Mouse (Mus musculus) forebrain, embryonic 11.5 days (tissue): Measurements from ENCODE around the gene Ackr1. TPM values are rescaled to one million over a fixed set of nuclear protein-coding genes. Genes with fewer than 3 reads are reported as not detected.
A peak's percentile ranks its signal among the peaks of the same experiment; 100 is the strongest.

Experiments used
- ATAC-seq: fragments of 200-750 bp; cut with Nextera tagmentation; replicated peaks from 2 replicates; pipeline ENCODE4 v1.8.0; 2017; ENCODE audit warnings: moderate TSS enrichment; ENCODE audit not compliant: low FRiP score
- DNase-seq: peaks from one replicate; pipeline ENCODE4 v3.0.0-alpha.2; 2017; ENCODE audit warnings: low spot score
- H3K27ac ChIP-seq: fragments of 300-500 bp; sonication (generic); 2 replicates; pipeline ENCODE4 v1.5.1; 2014; ENCODE audit warnings: low read depth, low read length
- H3K27me3 ChIP-seq: fragments of 300-500 bp; sonication (generic); 2 replicates; pipeline ENCODE4 v1.6.1; 2014; ENCODE audit warnings: mild to moderate bottlenecking, low read length, mixed read lengths; ENCODE audit not compliant: control insufficient read depth, insufficient read depth
- H3K36me3 ChIP-seq: fragments of 300-500 bp; sonication (generic); 2 replicates; pipeline ENCODE4 v1.6.1; 2014; ENCODE audit warnings: mild to moderate bottlenecking, low read length, moderate library complexity, mixed read lengths; ENCODE audit not compliant: control insufficient read depth, insufficient read depth
- H3K4me1 ChIP-seq: fragments of 300-500 bp; sonication (generic); replicated peaks from 2 replicates; pipeline ENCODE4 v1.6.1; 2014; ENCODE audit warnings: low read length, mixed read lengths; ENCODE audit not compliant: control insufficient read depth, insufficient read depth
- H3K4me2 ChIP-seq: fragments of 300-500 bp; sonication (generic); 2 replicates; pipeline ENCODE4 v1.6.1; 2014; ENCODE audit warnings: low read depth, mild to moderate bottlenecking, low read length, moderate library complexity, mixed read lengths; ENCODE audit not compliant: severe bottlenecking
- H3K4me3 ChIP-seq: fragments of 300-500 bp; sonication (generic); 2 replicates; pipeline ENCODE4 v1.5.1; 2014; ENCODE audit warnings: low read depth, low read length
- H3K9ac ChIP-seq: fragments of 300-500 bp; sonication (generic); 2 replicates; pipeline ENCODE4 v1.6.1; 2014; ENCODE audit warnings: low read length
- H3K9me3 ChIP-seq: fragments of 300-500 bp; sonication (generic); 2 replicates; pipeline ENCODE4 v1.6.1; 2016; ENCODE audit warnings: low read length, mixed read lengths; ENCODE audit not compliant: control insufficient read depth
- WGBS: fragments of 180-500 bp; shearing (Covaris S2); extraction: QIAGEN DNeasy Blood & Tissue Kit; methylation state at CpG from one replicate; pipeline ENCODE4 v1.1.7; 2014; 5-methylcytosine and 5-hydroxymethylcytosine counted together
- polyA plus RNA-seq: library from polyadenylated mRNA; unstranded; fragments of >200 nt; fragmentation: Nextera tagmentation; extraction: Ambion mirVana; gene quantifications from 2 replicates; pipeline ENCODE4 v1.2.1, GENCODE M21; 2014

The Ackr1 gene
- polyA plus RNA-seq, 1 experiment from 2014 or later, result 4.5 TPM

- Histone ChIP-seq H3K4me1 (peaks cover 5% of the 10 kb centered on the region; the same call in 1 of the 2 replicates), H3K9ac (no peak overlapping the region), H3K4me3 (no peak overlapping the region), H3K27ac (no peak overlapping the region), H3K4me2 (no peak overlapping the region), H3K9me3 (no peaks in the 10 kb centered on the region), H3K27me3 (no peaks in the 10 kb centered on the region), H3K36me3 (no peaks in the 10 kb centered on the region)
- peak; percentile 83 for DNase-seq
- 18% methylated on average over 2 of the region's 2 CpGs for WGBS
- peak; percentile 62; the same call in 1 of the 2 replicates for ATAC-seq
Measured at GRCm38 (mm10) chr1:173339543-173339942, 6.0 kb upstream of the Ackr1 start.

DNA sequence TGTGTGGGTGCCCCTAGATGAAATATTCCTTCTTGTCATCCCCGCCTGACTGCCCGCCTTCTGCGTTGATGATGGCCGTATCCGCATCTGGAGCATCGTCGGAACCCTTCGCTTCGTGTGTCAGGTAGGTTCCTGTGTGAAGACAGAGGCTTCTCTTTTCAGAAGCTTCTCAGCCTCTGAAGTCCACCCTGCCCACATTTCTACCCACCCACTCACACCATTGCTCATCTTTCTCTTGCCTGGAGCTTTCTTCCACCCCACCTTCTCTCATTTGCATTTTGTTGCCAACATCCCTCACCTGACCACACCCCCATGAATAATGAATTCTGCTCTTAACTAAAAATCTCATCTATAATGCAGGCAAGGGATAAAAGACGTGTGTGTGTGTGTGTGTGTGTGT is 3.5 kb upstream of the Ackr1 start:
- H3K4me2 ChIP-seq, result no peak overlapping the region
- H3K36me3 ChIP-seq, result no peaks in the 10 kb centered on the region
- H3K27ac ChIP-seq, result no peak overlapping the region
- H3K27me3 ChIP-seq, result no peaks in the 10 kb centered on the region
- DNase-seq, result no peak
- H3K9me3 ChIP-seq, result no peaks in the 10 kb centered on the region
- no peak overlapping the region for H3K9ac ChIP-seq
- H3K4me1 ChIP-seq, result peaks cover 2% of the 10 kb centered on the region; the same call in 1 of the 2 replicates
- H3K4me3 ChIP-seq, result no peak overlapping the region
- no peak for ATAC-seq
- 93% methylated on average over 10 of the region's 10 CpGs for WGBS

DNA sequence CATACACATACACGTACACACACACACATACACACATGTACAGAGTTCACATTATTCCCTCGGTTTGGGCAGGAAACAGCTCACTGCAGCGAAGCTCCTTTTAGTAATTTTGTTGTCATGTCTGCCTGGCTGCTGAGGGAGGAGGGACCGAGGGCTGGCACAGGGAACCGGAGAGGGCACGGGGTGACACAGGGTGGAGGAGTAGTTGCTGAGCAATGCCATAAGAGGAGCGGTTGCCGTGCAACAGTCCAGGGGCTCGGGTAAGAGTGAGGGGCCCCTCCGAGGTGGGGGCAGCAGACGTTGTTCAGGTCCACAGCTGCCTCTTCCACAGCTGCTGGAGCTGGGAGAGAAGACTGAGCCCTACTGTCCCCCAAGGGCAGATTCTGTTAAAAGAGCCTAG is 2.4 kb upstream of the Ackr1 start:
- H3K4me2 ChIP-seq, result no peak overlapping the region
- no peaks in the 10 kb centered on the region for H3K36me3 ChIP-seq
- H3K4me3 ChIP-seq, result no peak overlapping the region
- ATAC-seq, result no peak; the same call in 1 of the 2 replicates
- H3K4me1 ChIP-seq, result peaks cover 2% of the 10 kb centered on the region; the same call in 1 of the 2 replicates
- no peak overlapping the region for H3K9ac ChIP-seq
- WGBS, result 79% methylated on average over 11 of the region's 11 CpGs
- DNase-seq, result no peak
- H3K27me3 ChIP-seq, result no peaks in the 10 kb centered on the region
- no peak overlapping the region for H3K27ac ChIP-seq
- H3K9me3 ChIP-seq, result no peaks in the 10 kb centered on the region

GRCm38 (mm10) chr1:173332418-173332817 is 1.1 kb downstream of the Ackr1 start:
- WGBS, result 84% methylated on average over 5 of the region's 5 CpGs
- Histone ChIP-seq H3K4me1 (peaks cover 2% of the 10 kb centered on the region; the same call in 1 of the 2 replicates), H3K27ac (no peak overlapping the region), H3K36me3 (no peaks in the 10 kb centered on the region), H3K4me3 (no peak overlapping the region), H3K27me3 (no peaks in the 10 kb centered on the region), H3K9ac (no peak overlapping the region), H3K9me3 (no peaks in the 10 kb centered on the region), H3K4me2 (no peak overlapping the region)
- no peak for ATAC-seq
- no peak for DNase-seq

DNA sequence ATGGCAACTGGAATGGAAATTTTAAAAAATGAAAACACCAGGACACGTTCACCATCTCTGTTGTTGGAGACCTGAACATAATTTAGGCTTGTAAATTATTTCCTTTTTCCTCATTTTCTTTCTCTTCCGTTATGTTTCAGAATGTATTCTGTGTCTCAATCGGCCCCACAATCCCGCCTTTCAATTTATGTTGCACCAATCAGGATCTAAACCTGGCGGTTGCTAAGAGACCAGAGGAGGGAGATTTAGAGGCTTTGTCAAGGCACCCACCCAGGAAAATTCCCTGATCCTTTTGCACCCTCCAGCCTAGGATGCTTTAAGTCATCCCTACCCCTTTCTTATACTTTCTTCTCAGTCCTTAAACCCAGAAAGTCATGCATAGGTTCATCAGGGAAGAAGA is 3.8 kb downstream of the Ackr1 start:
- H3K4me3 ChIP-seq, result no peak overlapping the region
- ATAC-seq (no peak), DNase-seq (no peak)
- H3K27me3 ChIP-seq, result no peaks in the 10 kb centered on the region
- no peak overlapping the region for H3K9ac ChIP-seq
- no peaks in the 10 kb centered on the region for H3K9me3 ChIP-seq
- 77% methylated on average over 5 of the region's 5 CpGs for WGBS
- no peak overlapping the region for H3K4me2 ChIP-seq
- no peaks in the 10 kb centered on the region for H3K4me1 ChIP-seq
- no peaks in the 10 kb centered on the region for H3K36me3 ChIP-seq
- no peak overlapping the region for H3K27ac ChIP-seq

DNA sequence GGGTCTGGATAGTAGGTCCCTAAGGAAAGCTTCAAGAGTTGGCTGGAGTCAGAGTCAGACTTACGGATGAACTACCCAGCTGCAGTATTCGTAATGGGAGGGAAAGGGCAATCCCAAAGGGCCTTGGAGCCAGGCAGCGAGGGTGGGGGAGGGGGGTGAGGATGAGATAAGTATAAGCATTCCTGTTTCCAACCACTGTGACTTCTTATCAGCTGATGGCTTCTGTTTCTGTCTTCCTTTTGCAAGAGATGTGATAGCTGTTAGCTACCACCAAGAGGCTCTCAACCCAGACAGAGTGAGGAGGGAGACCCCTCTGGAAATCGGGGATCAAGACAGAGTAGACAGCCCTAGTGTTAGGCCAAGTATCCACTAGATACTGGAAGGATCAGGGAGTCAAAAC is 4.4 kb downstream of the Ackr1 start:
- no peak for ATAC-seq
- Histone ChIP-seq H3K4me2 (no peak overlapping the region), H3K4me3 (no peak overlapping the region), H3K27ac (no peak overlapping the region), H3K4me1 (no peaks in the 10 kb centered on the region), H3K9ac (no peak overlapping the region), H3K36me3 (no peaks in the 10 kb centered on the region), H3K9me3 (no peaks in the 10 kb centered on the region), H3K27me3 (no peaks in the 10 kb centered on the region)
- 71% methylated on average over 4 of the region's 4 CpGs for WGBS
- no peak for DNase-seq

GRCm38 (mm10) chr1:173328446-173328845 is 5.1 kb downstream of the Ackr1 start:
- 47% methylated on average over 8 of the region's 8 CpGs for WGBS
- no peaks in the 10 kb centered on the region for H3K36me3 ChIP-seq
- H3K27ac ChIP-seq, result no peak overlapping the region
- no peaks in the 10 kb centered on the region for H3K9me3 ChIP-seq
- H3K27me3 ChIP-seq, result no peaks in the 10 kb centered on the region
- no peaks in the 10 kb centered on the region for H3K4me1 ChIP-seq
- no peak for DNase-seq
- no peak overlapping the region for H3K4me3 ChIP-seq
- H3K9ac ChIP-seq, result no peak overlapping the region
- no peak overlapping the region for H3K4me2 ChIP-seq
- peak; percentile 51 for ATAC-seq

GRCm38 (mm10) chr1:173326552-173326951 is 7.0 kb downstream of the Ackr1 start:
- no peak overlapping the region for H3K27ac ChIP-seq
- ATAC-seq, result no peak
- no peak for DNase-seq
- H3K9ac ChIP-seq, result no peak overlapping the region
- no peaks in the 10 kb centered on the region for H3K9me3 ChIP-seq
- no peak overlapping the region for H3K4me2 ChIP-seq
- no peaks in the 10 kb centered on the region for H3K36me3 ChIP-seq
- H3K4me3 ChIP-seq, result no peak overlapping the region
- H3K27me3 ChIP-seq, result no peaks in the 10 kb centered on the region
- WGBS, result 85% methylated on average over 1 of the region's 1 CpGs
- H3K4me1 ChIP-seq, result no peaks in the 10 kb centered on the region

DNA sequence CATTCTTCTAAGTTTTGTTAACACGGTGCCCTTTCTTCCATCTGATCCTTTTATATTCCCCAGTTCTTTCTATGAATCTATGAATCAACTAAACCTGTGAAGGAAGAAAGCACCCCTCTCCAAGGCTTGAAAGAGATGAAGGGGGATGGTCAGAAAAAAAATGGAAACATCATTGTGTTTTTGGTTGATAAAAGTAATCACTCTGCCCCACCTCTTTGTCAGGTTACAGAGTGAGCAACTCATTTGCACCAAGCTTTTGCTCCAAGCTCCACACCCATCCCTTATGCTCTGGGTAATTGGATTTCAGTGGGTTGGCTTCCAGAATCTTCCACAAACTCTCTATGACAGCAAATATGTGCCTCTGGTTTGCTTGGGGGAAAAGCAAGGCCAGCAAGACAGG is 8.2 kb downstream of the Ackr1 start:
- Histone ChIP-seq H3K4me3 (no peak overlapping the region), H3K4me2 (no peak overlapping the region), H3K36me3 (no peaks in the 10 kb centered on the region), H3K27ac (no peak overlapping the region), H3K27me3 (no peaks in the 10 kb centered on the region), H3K9me3 (no peaks in the 10 kb centered on the region), H3K4me1 (no peaks in the 10 kb centered on the region), H3K9ac (no peak overlapping the region)
- DNase-seq, result no peak
- no peak for ATAC-seq
- WGBS, result 90% methylated on average over 1 of the region's 1 CpGs
